Mouse (Mus musculus): ENCODE data around the gene Atg13.

Atg13 gene

GRCm38 (mm10) chr2:91689452-91689851, 20.9 kb downstream of the Atg13 start:
- DNase-seq = no peak

- peak; percentile 77 to 81 for DNase-seq
Observed at GRCm38 (mm10) chr2:91683919-91684318, 26.5 kb downstream of the Atg13 start.

GRCm38 (mm10) chr2:91682850-91683249, 27.5 kb downstream of the Atg13 start:
- DNase-seq = peak; percentile 25 to 58

- no peak for DNase-seq
Observed at GRCm38 (mm10) chr2:91676961-91677360, 33.4 kb downstream of the Atg13 start.

- DNase-seq = no peak
Observed at GRCm38 (mm10) chr2:91676420-91676819, 34.0 kb downstream of the Atg13 start.

- no peak for DNase-seq
Observed at GRCm38 (mm10) chr2:91674895-91675294, 35.5 kb downstream of the Atg13 start.

- no peak for DNase-seq
Observed at GRCm38 (mm10) chr2:91673587-91673986, 36.8 kb downstream of the Atg13 start.

- DNase-seq = no peak
Observed at GRCm38 (mm10) chr2:91670038-91670437, 40.3 kb downstream of the Atg13 start.

- no peak for DNase-seq
Observed at GRCm38 (mm10) chr2:91669326-91669725, 41.0 kb downstream of the Atg13 start.

GRCm38 (mm10) chr2:91667747-91668146, 42.6 kb downstream of the Atg13 start:
- peak in 1 of 2 experiments; percentile 45 for DNase-seq

- no peak for DNase-seq
Observed at GRCm38 (mm10) chr2:91666386-91666910, 43.9 kb downstream of the Atg13 start.

- DNase-seq = no peak
Observed at GRCm38 (mm10) chr2:91664780-91665179, 45.6 kb downstream of the Atg13 start.

- no peak for DNase-seq
Observed at GRCm38 (mm10) chr2:91660981-91661380, 49.4 kb downstream of the Atg13 start.

GRCm38 (mm10) chr2:91659657-91660056, 50.7 kb downstream of the Atg13 start:
- DNase-seq = no peak

- DNase-seq = peak; percentile 75 to 78
Observed at GRCm38 (mm10) chr2:91656774-91657173, 53.6 kb downstream of the Atg13 start.

- no peak for DNase-seq
Observed at GRCm38 (mm10) chr2:91655827-91656226, 54.5 kb downstream of the Atg13 start.

GRCm38 (mm10) chr2:91655388-91655787, 55.0 kb downstream of the Atg13 start:
- no peak for DNase-seq

- no peak for DNase-seq
Observed at GRCm38 (mm10) chr2:91652863-91653262, 57.5 kb downstream of the Atg13 start.

- no peak for DNase-seq
Observed at GRCm38 (mm10) chr2:91651458-91652258, 58.7 kb downstream of the Atg13 start.

- DNase-seq = no peak
Observed at GRCm38 (mm10) chr2:91650360-91650995, 59.9 kb downstream of the Atg13 start.

- peak; percentile 98 for DNase-seq
Observed at GRCm38 (mm10) chr2:91649553-91650359, 60.6 kb downstream of the Atg13 start, which contains the start of the genes Zfp408 and Arhgap1. Gene Zfp408 (minus strand): TSS chr2:91649791. Gene Arhgap1 (plus strand): TSS chr2:91649860.

- DNase-seq = no peak
Observed at GRCm38 (mm10) chr2:91649152-91649551, 61.2 kb downstream of the Atg13 start.

- peak; percentile 42 to 49 for DNase-seq
Observed at GRCm38 (mm10) chr2:91646733-91647132, 63.6 kb downstream of the Atg13 start.
